Mouse (Mus musculus) kidney, postnatal 36 days (tissue): Measurements from ENCODE around the gene 4930558K02Rik.
A peak's percentile ranks its signal among the peaks of the same experiment; 100 is the strongest.

ENCODE experiments used
- DNase-seq, 2 experiments: peaks; one replicate each; pipeline ENCODE4 v3.0.0; 2021 to 2022; ENCODE audit warnings: mixed read lengths in 2 of 2

The 4930558K02Rik gene

DNA sequence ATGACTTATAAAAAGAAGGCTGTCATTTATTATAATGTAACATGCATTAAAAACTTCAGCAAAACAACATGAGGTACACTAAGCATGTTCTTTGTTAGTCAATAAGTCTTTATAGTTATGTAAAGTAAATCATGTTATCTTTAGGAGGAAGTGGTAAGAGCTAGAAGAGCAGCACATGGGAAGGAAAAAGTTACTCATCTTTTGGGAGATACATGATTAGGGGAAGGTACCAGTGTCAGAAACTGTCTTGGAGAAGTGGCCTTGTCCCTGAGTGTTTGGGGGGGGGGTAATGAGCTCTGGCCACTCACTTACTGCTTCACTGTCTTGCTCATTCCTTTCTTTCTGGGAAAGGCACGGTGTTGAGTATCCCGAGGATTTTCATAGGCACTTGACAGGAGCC is 37.4 kb downstream of the 4930558K02Rik start:
- no peak for DNase-seq

DNA sequence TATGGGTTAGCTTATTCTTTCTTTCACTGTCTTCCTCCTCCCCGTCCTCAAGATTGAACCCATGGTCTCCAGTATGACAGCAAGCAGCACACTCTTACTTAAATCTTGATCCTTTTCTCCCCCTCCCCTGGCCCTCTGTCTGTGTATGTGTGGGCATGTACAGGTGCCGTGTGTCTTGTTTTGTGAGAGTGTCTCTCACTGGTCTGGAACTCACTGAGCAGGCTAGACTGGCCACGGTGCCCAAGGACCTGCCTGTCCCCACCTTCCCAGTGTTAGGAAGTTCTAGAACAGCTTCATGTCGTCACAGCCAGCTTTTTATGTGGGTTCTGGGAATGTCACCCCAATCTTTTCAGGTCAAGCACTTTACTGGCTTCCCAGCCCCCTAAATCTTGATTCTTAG is 47.1 kb downstream of the 4930558K02Rik start:
- no peak for DNase-seq

GRCm38 (mm10) chr1:161931817-161932216 is 47.6 kb downstream of the 4930558K02Rik start:
- DNase-seq: no peak

- no peak for DNase-seq
Measured at GRCm38 (mm10) chr1:161931313-161931712, 48.1 kb downstream of the 4930558K02Rik start.

DNA sequence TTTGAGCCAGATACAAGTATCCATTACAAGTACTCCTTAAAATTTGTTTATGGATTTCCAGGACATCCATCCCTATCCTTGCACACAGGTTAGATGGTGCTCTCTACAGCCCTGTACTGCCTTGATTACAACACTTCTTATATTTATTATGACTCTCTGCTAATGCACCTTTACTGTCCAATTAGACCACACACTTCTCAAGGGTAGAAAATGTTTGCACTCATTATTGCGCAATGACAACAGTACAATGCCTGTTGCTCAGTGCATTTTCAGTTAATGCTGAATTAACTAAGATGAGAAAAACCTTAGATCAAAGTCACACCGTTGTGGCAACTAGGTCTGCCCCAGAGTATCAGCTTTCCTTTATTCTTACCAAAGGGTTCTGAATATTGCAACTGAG is 51.5 kb downstream of the 4930558K02Rik start:
- DNase-seq: no peak

DNA sequence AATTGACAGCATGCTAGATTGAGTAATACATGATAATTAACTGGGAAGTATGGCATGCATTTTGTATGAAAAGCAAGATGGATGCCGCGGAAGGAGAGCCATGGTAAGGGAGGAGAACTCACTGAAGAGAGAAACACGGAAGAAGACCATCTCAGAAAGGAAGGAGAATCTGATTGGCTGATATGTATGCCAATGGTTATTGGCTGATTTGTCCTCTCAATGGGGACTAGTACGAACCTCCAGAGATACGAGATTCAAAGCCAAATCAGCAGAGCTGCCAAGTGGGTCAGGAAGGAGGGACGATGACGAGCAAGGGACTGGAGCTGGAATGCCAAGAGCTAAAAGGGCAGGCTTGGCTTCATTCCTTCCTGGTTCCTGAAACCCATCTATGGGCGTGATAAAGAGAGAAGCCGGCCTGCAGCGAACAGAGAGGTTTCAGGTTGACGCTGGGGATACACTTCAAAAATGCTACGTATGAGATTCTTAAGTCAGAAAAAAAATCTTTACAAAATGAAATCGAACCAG is 54.1 kb downstream of the 4930558K02Rik start:
- DNase-seq: no peak

DNA sequence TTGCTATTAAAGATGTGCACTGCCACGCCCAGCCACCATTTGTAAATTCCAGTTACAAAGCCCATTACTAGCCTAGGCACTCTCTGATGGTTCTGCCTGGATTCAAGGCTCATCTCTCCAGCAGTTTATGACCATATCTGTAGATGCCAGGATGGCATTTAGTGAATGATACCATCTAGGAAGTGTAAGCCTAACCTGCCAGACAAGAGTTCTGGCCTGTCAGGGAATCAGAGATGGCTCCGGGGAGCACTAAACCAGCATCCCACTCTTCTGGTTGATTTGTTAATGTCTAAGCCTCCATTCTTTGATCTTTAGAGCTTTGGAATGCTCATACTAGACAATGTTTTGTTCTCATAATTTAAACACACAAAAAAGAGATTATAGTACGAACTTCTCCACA is 55.1 kb downstream of the 4930558K02Rik start:
- DNase-seq: no peak

DNA sequence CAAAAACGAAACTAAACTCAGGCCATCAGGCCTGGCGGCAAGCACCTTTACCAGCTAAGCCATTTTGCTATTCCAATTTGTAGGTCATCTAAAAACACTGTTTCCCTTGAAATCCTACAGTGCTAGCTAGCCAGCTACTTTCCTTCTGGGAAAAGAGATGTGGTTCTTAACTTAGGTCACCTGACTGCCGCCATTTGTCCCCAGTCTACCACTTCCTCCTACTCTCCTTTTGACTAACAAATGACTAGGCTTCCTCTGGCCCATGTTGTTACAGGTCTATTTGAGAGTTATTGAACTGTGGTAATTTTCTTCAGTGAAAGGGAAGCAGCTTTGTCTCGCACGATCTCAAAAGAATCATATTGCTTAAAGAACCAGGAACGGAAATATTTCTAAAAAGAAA is 57.5 kb downstream of the 4930558K02Rik start:
- DNase-seq: no peak

GRCm38 (mm10) chr1:161920475-161921454 is 58.7 kb downstream of the 4930558K02Rik start:
- DNase-seq: no peak

DNA sequence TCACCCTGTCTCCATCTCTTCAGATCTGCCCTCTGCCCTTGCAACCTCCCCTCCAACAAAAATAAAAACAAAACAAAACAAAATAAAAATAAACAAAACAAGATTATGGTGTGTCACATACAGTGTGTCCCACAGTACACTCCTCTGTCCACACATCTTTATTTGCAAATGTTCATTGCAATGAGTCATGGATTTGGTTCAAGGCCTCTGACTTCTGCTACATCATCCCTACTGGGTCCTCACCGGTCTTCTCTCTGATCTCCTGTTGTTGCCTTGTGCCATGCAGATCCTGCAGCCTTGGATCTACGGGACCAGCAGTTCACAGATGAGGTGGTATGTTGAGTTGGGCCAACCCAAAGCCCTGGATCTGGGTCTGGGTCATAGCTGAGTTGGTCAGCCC is 59.8 kb downstream of the 4930558K02Rik start:
- no peak for DNase-seq

GRCm38 (mm10) chr1:161918682-161919372 is 60.6 kb downstream of the 4930558K02Rik start:
- DNase-seq: no peak

DNA sequence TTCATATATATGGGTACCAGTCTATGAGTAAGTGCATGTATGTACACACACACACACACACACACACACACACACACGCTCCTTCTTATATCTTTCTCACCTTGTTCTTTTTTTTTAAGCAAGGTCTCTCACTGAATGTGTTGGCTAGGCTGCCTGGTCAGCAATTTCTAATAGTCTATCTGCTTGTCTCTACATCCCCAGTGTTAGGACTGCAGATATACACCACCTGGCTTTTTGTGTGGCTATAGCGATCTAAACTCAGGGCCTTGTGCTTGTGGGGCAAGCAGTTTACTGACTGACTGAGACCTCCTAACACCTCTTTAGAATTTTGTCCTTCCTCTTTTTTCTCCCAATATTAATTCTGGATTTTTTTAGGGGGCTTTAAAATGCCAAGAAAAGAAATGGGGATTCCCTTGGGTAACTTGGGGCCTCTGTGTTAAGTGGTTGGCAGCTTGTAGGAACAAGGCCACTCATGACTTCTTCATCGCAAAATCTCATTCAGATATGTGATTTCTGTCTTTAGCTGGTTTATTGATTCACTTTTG is 61.4 kb downstream of the 4930558K02Rik start:
- DNase-seq: no peak

DNA sequence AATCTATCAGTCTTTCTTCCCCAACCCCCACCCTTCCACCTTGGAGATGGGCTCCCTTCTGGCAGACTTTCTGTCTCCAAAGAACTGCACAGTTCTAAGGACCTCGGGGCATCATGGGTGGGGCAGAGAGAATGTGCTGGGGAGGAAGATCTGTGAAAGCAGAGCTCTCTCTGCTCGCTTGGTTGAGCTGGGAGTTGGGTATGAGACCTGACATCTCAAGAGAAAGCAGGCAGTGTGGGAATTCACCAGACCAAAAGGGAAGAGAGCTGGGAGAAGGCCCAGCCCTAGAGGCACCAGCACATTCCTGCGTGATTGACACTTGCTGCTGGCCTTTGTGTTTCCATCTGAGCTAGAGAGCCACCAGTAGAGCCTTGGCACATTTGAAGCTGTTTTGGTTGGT is 63.4 kb downstream of the 4930558K02Rik start:
- no peak for DNase-seq

DNA sequence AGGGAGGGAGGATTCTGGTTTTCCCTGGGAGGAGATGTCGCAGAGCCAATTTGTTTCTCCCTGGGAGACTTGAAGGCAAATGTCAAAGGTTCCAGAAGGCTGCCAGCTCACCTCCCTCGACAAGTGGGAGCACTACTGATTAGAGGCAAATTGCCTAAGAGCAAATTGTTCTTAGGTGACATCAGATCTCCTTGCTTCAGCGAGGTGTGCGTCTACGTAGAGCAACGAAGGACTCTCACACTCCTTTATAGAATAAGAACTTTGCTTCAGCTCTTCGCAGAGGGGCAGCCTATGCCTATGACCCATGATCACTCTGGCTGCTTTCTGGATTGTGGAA is 65.8 kb downstream of the 4930558K02Rik start:
- DNase-seq: peak in 1 of 2 experiments; percentile 2

DNA sequence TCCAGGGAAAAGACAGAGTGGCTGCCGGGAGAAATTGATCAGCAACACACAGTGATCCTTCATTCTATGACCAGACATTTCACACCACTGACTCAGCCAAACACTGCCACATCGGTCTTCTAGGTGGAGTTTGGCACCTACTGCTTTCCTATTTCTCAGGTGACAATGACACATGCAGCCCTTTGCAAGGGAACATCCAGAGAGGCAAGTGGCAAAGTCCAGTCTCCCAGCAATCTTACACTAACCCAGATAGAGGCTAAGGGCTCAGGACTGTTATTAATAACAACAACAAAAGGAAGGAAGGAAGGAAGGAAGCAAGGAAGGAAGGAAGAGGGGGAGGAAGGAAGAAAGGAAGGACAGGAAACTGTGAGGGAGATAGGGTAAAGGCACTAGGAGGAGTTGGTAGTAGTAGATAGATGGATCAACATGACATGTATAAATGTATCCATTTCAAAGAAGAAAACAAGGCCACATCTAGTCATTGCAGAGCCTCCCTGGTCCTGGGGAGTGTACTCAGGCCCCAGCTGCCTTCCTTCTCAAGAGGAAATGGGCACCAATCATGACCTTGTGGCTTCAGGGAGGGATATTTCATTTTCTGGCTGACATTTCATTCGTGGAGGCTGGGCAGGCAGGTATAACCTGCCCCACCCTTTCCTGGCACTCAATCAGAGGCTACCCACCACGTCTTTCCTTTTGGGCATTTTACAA is 66.3 kb downstream of the 4930558K02Rik start:
- peak in 1 of 2 experiments; percentile 6 for DNase-seq

- no peak for DNase-seq
Measured at GRCm38 (mm10) chr1:161909074-161909473, 70.4 kb downstream of the 4930558K02Rik start.

- DNase-seq: peak; percentile 16 to 58
Measured at GRCm38 (mm10) chr1:161907795-161908457, 71.5 kb downstream of the 4930558K02Rik start.

DNA sequence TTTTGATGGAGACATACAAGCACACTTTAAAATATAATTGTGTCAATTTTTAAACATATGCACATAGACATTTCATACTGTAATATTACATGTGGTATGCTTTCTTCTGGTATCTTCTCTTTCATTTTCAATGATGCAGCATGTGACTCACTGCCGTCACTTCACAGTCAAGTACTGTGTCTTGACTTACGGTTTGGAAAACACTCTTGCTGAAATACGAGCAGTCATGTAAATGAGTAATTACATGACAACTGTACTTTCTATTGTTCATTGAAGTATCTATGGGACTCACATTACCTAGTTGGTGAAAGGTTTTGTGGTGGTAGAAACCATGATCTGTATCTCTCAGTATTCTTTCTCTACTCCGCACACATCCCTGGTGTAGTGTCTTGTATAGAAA is 72.3 kb downstream of the 4930558K02Rik start:
- DNase-seq: no peak

DNA sequence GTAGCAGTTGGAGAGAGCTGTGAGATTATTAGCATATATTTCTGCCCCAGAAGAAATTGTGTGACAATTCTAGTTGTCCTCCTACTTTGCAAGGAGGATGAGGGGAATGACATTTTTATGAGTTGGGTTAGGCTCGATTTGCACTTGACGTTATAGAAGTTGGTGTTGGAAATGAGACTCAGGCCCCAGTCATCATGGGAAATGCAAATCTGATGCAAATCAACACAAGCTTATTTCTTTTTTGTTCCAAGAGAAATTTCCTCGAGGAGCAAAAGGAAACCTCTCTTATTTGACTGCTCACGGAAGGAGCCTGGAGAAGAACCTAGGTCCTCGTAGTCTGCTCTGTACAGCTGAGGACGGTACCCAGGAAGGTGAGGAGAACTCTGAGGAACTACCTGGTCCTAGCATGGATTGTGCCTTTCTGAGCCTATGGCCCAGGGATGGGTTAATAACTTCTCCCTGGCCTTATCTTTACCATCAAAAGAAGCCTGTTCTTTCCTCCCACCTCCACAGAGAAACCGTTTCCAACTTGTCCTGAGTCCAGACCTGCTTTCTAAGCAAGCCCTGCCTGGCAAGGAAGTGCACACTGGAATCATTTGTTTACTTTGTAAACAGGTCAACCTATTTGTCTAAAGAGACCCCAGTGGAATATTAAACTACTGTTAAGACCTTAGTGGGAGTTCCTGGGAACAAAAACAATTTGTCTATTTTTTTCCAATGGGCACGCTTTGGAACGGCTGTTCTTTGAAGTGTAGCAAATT is 76.6 kb downstream of the 4930558K02Rik start:
- no peak for DNase-seq

DNA sequence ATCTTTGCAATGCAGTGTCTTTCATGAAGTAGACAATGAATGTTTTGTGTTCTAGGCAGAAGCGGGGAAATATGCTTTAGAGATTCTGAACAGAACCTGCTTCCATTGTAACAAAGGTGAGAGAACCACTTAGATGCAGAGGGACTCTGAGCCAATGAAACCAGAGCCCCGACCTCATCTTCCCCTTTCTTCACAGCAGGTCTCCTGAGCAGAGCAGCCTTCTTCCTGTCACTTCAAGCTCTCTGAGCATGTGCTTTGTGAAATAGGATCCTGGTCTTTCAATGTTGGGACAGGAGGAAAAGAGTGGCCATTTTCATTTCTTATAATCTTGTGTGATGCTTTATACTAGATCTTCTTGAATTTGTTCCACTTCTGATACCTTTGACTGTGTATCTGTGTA is 79.3 kb downstream of the 4930558K02Rik start:
- no peak for DNase-seq

DNA sequence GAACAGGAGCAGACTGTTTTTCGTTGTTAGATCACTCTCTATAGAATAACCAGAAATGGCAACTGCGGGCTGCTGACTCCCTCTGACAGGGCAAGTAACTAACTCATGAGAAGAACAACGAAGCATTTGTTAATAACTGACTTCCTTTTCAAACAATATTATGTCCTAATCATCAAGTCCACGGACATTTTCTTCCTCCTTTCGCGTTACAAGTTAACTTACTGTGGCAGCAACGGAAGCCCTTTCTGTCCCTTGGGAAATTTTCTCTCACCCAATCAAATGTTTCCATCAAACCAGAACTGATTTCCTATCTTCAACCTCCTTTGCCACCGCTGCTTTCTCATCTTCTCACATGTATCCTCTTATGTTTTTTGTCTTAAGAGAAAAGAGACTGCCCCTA is 82.2 kb downstream of the 4930558K02Rik start:
- no peak for DNase-seq
